7 mouse cellular contexts compared by ENCODE assay signal in genomic region chr11:90391271-90392185, GRCm38 (mm10). TPM values are rescaled to one million over a fixed set of nuclear protein-coding genes. Genes with fewer than 3 reads are reported as not detected.
DNase-seq lines count a peak whose midpoint lies in the region; ATAC-seq and TF ChIP-seq lines count a peak whose summit lies in the region.

No protein-coding gene starts in this region.

- TF ChIP-seq CTCF in ES-Bruce4 (IDR thresholded peaks at IDR 0.05; ENCODE audit: low read depth, low read length), result no peak
- no peak for TF ChIP-seq CTCF in liver, postnatal 0 days (IDR thresholded peaks at IDR 0.05; ENCODE audit: low read depth)
- no peak for TF ChIP-seq CTCF in thymus, adult 2 months (IDR thresholded peaks at IDR 0.05; ENCODE audit: borderline replicate concordance, control insufficient read depth, extremely low read depth, insufficient read depth, low read length, poor library complexity)

- WGBS in heart, embryonic 16.5 days, result 24% methylated on average over 14 of the region's 14 CpGs
- WGBS in liver, postnatal 0 days (ENCODE audit: insufficient replicate concordance), result 38% methylated on average over 14 of the region's 14 CpGs
- WGBS in thymus, adult 2 months, result 73% methylated on average over 14 of the region's 14 CpGs

- H3K9me3 ChIP-seq in ES-Bruce4 (replicated peaks; ENCODE audit: control insufficient read depth, insufficient read depth, low read length, poor library complexity, severe bottlenecking), result no peaks in the 10 kb centered on the region
- H3K9me3 ChIP-seq in heart, embryonic 16.5 days (replicated peaks; ENCODE audit: control insufficient read depth, low read length), result no peaks in the 10 kb centered on the region
- no peaks in the 10 kb centered on the region for H3K9me3 ChIP-seq in liver, postnatal 0 days (ENCODE audit: low read length)

- DNase-seq in MN1 (ENCODE audit: low spot score), result peak; percentile 27
- no peak for DNase-seq in liver, postnatal 0 days
- DNase-seq in thymus, adult 2 months, result no peak
- DNase-seq in layer of hippocampus, postnatal 25 days (ENCODE audit: extremely low spot score in 1 of 2, low spot score in 1 of 2), result no peak
- no peak for DNase-seq in cerebellum, postnatal 14 days

- H3K4me3 ChIP-seq in ES-Bruce4 (ENCODE audit: low read depth, low read length), result no peak overlapping the region
- peak overlapping the region; percentile 67 for H3K4me3 ChIP-seq in heart, embryonic 16.5 days (ENCODE audit: low read length)
- H3K4me3 ChIP-seq in liver, postnatal 0 days (ENCODE audit: low read depth, low read length), result peak overlapping the region; percentile 60
- no peak overlapping the region for H3K4me3 ChIP-seq in thymus, adult 2 months (ENCODE audit: control insufficient read depth, insufficient read depth, low read length)

- no peaks in the 10 kb centered on the region for H3K36me3 ChIP-seq in ES-Bruce4 (ENCODE audit: control insufficient read depth, insufficient read depth, low read length, poor library complexity, severe bottlenecking)
- H3K36me3 ChIP-seq in heart, embryonic 16.5 days (ENCODE audit: control insufficient read depth, insufficient read depth), result peaks cover 2% of the 10 kb centered on the region; the same call in 1 of the 2 replicates
- no peaks in the 10 kb centered on the region for H3K36me3 ChIP-seq in liver, postnatal 0 days (replicated peaks; ENCODE audit: insufficient read depth, low read length)
- no peaks in the 10 kb centered on the region for H3K36me3 ChIP-seq in thymus, adult 2 months (ENCODE audit: control insufficient read depth, insufficient read depth, low read length)

- peak; percentile 72 for TF ChIP-seq EP300 in ES-Bruce4 (IDR thresholded peaks at IDR 0.05; ENCODE audit: insufficient read depth, low read depth, low read length)
- no peak for TF ChIP-seq EP300 in liver, postnatal 0 days (IDR thresholded peaks at IDR 0.05; ENCODE audit: low read depth)

- no peak for ATAC-seq in heart, embryonic 16.5 days (replicated peaks; ENCODE audit: extremely low read depth, insufficient read depth, low FRiP score)
- ATAC-seq in liver, postnatal 0 days, result no peak

- H3K9ac ChIP-seq in ES-Bruce4 (ENCODE audit: low read depth, poor library complexity, severe bottlenecking), result 0 out of 2 replicates have a peak overlapping the region, but pooled peaks have one; percentile 5
- peak overlapping the region; percentile 54 for H3K9ac ChIP-seq in heart, embryonic 16.5 days (ENCODE audit: low read length)
- H3K9ac ChIP-seq in liver, postnatal 0 days (replicated peaks), result no peak overlapping the region

- peaks cover 22% of the 10 kb centered on the region for H3K27me3 ChIP-seq in ES-Bruce4 (ENCODE audit: control insufficient read depth, insufficient read depth, low read length, poor library complexity, severe bottlenecking)
- peaks cover under 1% of the 10 kb centered on the region; the same call in 1 of the 2 replicates for H3K27me3 ChIP-seq in heart, embryonic 16.5 days (ENCODE audit: control insufficient read depth, insufficient read depth, low read length)
- H3K27me3 ChIP-seq in liver, postnatal 0 days (ENCODE audit: insufficient read depth, low read length), result peaks cover 16% of the 10 kb centered on the region
- peaks cover 16% of the 10 kb centered on the region for H3K27me3 ChIP-seq in thymus, adult 2 months (ENCODE audit: control insufficient read depth, insufficient read depth, low read length)

- H3K4me1 ChIP-seq in ES-Bruce4 (ENCODE audit: control insufficient read depth, insufficient read depth, low read length), result peaks cover 3% of the 10 kb centered on the region
- peaks cover 7% of the 10 kb centered on the region for H3K4me1 ChIP-seq in heart, embryonic 16.5 days (ENCODE audit: control insufficient read depth, insufficient read depth, low read length)
- peaks cover 18% of the 10 kb centered on the region for H3K4me1 ChIP-seq in liver, postnatal 0 days (ENCODE audit: insufficient read depth)
- peaks cover 18% of the 10 kb centered on the region for H3K4me1 ChIP-seq in thymus, adult 2 months (replicated peaks; ENCODE audit: control insufficient read depth, insufficient read depth, low read length)

- H3K27ac ChIP-seq in ES-Bruce4 (ENCODE audit: insufficient read depth, low read length), result no peak overlapping the region
- H3K27ac ChIP-seq in heart, embryonic 16.5 days (ENCODE audit: low read length), result no peak overlapping the region
- no peak overlapping the region for H3K27ac ChIP-seq in liver, postnatal 0 days (ENCODE audit: low read depth)
- H3K27ac ChIP-seq in thymus, adult 2 months (ENCODE audit: control insufficient read depth, insufficient read depth, low read length), result no peak overlapping the region

- no peak for TF ChIP-seq POLR2A in ES-Bruce4 (IDR thresholded peaks at IDR 0.05; ENCODE audit: insufficient read depth, low read length)
- no peak for TF ChIP-seq POLR2A in thymus, adult 2 months (IDR thresholded peaks at IDR 0.05; ENCODE audit: control insufficient read depth, extremely low read depth, insufficient read depth, low read length, poor library complexity)

- peak overlapping the region; percentile 96 for H3K4me2 ChIP-seq in heart, embryonic 16.5 days (ENCODE audit: low read depth, low read length)
- peak overlapping the region; percentile 79 for H3K4me2 ChIP-seq in liver, postnatal 0 days (ENCODE audit: low read depth, low read length)

RNA-seq across cellular contexts. Expression of gene Hlf, which starts 0.8 kb away (rescaled TPM):
- polyA plus RNA-seq in ES-Bruce4 (2011; ENCODE audit: insufficient read depth, insufficient read length, low read depth, missing spikeins), result 0.40 TPM in 1 of 2 replicates, not detected in the other
- polyA plus RNA-seq in heart, embryonic 16.5 days (2015; fragmentation: Nextera tagmentation; extraction: Ambion mirVana), result 5.3 and 5.7 TPM in 2 replicates
- polyA plus RNA-seq in liver, postnatal 0 days (2015; fragmentation: Nextera tagmentation; extraction: Ambion mirVana), result 8.8 and 9.6 TPM in 2 replicates
- polyA plus RNA-seq in thymus, adult 2 months (2012; rRNA removed), result 0.91 and 1.1 TPM in 2 replicates
- 10 to 100 TPM; 65.0 to 70.5 TPM for total RNA-seq in layer of hippocampus, postnatal 25 days (2021)

Comparison
In these comparisons a context has a peak if more than half of its experiments do, and no peak if none do; other contexts are left out.
1. H3K4me3 ChIP-seq: peak in heart, embryonic 16.5 days (single experiment) and liver, postnatal 0 days (single experiment); none in ES-Bruce4 (single experiment) and thymus, adult 2 months (single experiment).